27 mouse cellular contexts compared by ENCODE assay signal in genomic region chr19:41620366-41621092, GRCm38 (mm10). TPM values are rescaled to one million over a fixed set of nuclear protein-coding genes. Genes with fewer than 3 reads are reported as not detected.
A peak's percentile ranks its signal among the peaks of the same experiment; 100 is the strongest.
DNase-seq lines count a peak whose midpoint lies in the region; ATAC-seq lines count a peak whose summit lies in the region.
"Had no signal": no experiment of that assay in that cellular context is flagged by ENCODE, and none has a peak within 500 bp of the region (broad histone marks: within the 10 kb centered on the region; RNA-seq: fewer than 3 reads in every experiment).

No protein-coding gene starts in this region.

- H3K27me3 ChIP-seq in heart, embryonic 15.5 days, result no peaks in the 10 kb centered on the region
- peaks cover 7% of the 10 kb centered on the region for H3K27me3 ChIP-seq in hindbrain, embryonic 11.5 days (ENCODE audit: control insufficient read depth, insufficient read depth, low read length)
- H3K27me3 ChIP-seq: liver, embryonic 13.5 days; neural tube, embryonic 15.5 days had no signal

- DNase-seq in gastrocnemius, adult 18-20 months (ENCODE audit: low spot score), result peak; percentile 65
- DNase-seq in gastrocnemius, postnatal 36 days, result no peak
- peak; percentile 25 for DNase-seq in heart, adult 8-10 months (ENCODE audit: low spot score)
- no peak for DNase-seq in heart, postnatal 25 days (ENCODE audit: low spot score)
- DNase-seq in skeletal muscle tissue, adult 2 months (ENCODE audit: low read depth, low spot score), result peak; percentile 89
- DNase-seq in hindbrain, embryonic 11.5 days (ENCODE audit: low spot score), result no peak
- no peak for DNase-seq in urinary bladder, adult 2 months (ENCODE audit: low spot score)
- DNase-seq: adrenal gland, adult 8-10 months; cerebellum, adult 2 months; cerebellum, postnatal 14 days; kidney, adult 9 months; kidney, postnatal 10 days; layer of hippocampus, postnatal 36 days; liver, embryonic 13.5 days; lung, adult 2 months; lung, postnatal 14 days; midbrain, embryonic 14.5 days; retina, postnatal 1 day; right cerebral cortex, postnatal 14 days; thymus, postnatal 25 days had no signal

- 54% methylated on average over 14 of the region's 14 CpGs for WGBS in heart, embryonic 15.5 days
- 89% methylated on average over 14 of the region's 14 CpGs for WGBS in hindbrain, embryonic 11.5 days

- intact Hi-C loops in gastrocnemius, postnatal 36 days (cut with DNase I), result no loop called here
- intact Hi-C loops in heart, postnatal 25 days (cut with DNase I), result loop anchor here (5.0 kb wide), 1 partner anchor 138 kb away; the partner anchor contains the start of gene Lcor

- no peak overlapping the region for H3K9ac ChIP-seq in heart, embryonic 15.5 days
- H3K9ac ChIP-seq in hindbrain, embryonic 11.5 days (ENCODE audit: low read depth, low read length), result no peak overlapping the region
- H3K9ac ChIP-seq: hindbrain, embryonic 14.5 days; limb, embryonic 15.5 days; liver, embryonic 13.5 days; neural tube, embryonic 15.5 days had no signal

- 0 out of 2 replicates have a peak overlapping the region, but pooled peaks have one; percentile 2 for H3K4me2 ChIP-seq in heart, embryonic 15.5 days
- no peak overlapping the region for H3K4me2 ChIP-seq in hindbrain, embryonic 11.5 days (replicated peaks; ENCODE audit: low read depth, low read length)
- H3K4me2 ChIP-seq: hindbrain, embryonic 14.5 days; limb, embryonic 15.5 days; liver, embryonic 13.5 days; neural tube, embryonic 15.5 days had no signal

- H3K36me3 ChIP-seq in heart, embryonic 15.5 days, result no peaks in the 10 kb centered on the region
- H3K36me3 ChIP-seq in hindbrain, embryonic 11.5 days (ENCODE audit: control insufficient read depth, insufficient read depth, low read length), result no peaks in the 10 kb centered on the region
- H3K36me3 ChIP-seq: limb, embryonic 10.5 days; limb, embryonic 15.5 days; liver, embryonic 13.5 days had no signal

- peaks cover 25% of the 10 kb centered on the region for H3K4me1 ChIP-seq in heart, embryonic 15.5 days (replicated peaks)
- peaks cover 12% of the 10 kb centered on the region for H3K4me1 ChIP-seq in hindbrain, embryonic 11.5 days (replicated peaks; ENCODE audit: control insufficient read depth, insufficient read depth, low read length)
- H3K4me1 ChIP-seq: liver, embryonic 13.5 days had no signal

- H3K4me3 ChIP-seq in heart, embryonic 15.5 days, result no peak overlapping the region
- no peak overlapping the region for H3K4me3 ChIP-seq in hindbrain, embryonic 11.5 days (ENCODE audit: low read depth, low read length)
- H3K4me3 ChIP-seq: erythroblast, embryonic 14.5 days; limb, embryonic 10.5 days; limb, embryonic 15.5 days; liver, embryonic 13.5 days; neural tube, embryonic 15.5 days had no signal

- H3K9me3 ChIP-seq in heart, embryonic 15.5 days (replicated peaks), result no peaks in the 10 kb centered on the region
- no peaks in the 10 kb centered on the region for H3K9me3 ChIP-seq in hindbrain, embryonic 11.5 days (ENCODE audit: control insufficient read depth, low read length)
- H3K9me3 ChIP-seq: limb, embryonic 10.5 days; limb, embryonic 15.5 days; liver, embryonic 13.5 days had no signal

- peak; percentile 50 for ATAC-seq in heart, embryonic 15.5 days (replicated peaks; ENCODE audit: insufficient number of reproducible peaks, insufficient read depth, low FRiP score, low read depth)
- no peak for ATAC-seq in hindbrain, embryonic 11.5 days (ENCODE audit: low FRiP score)
- ATAC-seq: intestine, postnatal 0 days had no signal

- H3K27ac ChIP-seq in heart, embryonic 15.5 days, result peak overlapping the region; percentile 73
- H3K27ac ChIP-seq in hindbrain, embryonic 11.5 days (ENCODE audit: low read depth, low read length), result no peak overlapping the region
- H3K27ac ChIP-seq: hindbrain, embryonic 14.5 days; limb, embryonic 10.5 days; limb, embryonic 15.5 days; liver, embryonic 13.5 days; neural tube, embryonic 15.5 days had no signal

RNA-seq across cellular contexts. Expression of gene Gm340, which starts 38.4 kb away (rescaled TPM):
- total RNA-seq in gastrocnemius, adult 18-20 months (2021), result 1 to 10 TPM; 4.3 to 5.6 TPM
- 1 to 10 TPM; 5.9 to 6.5 TPM for total RNA-seq in gastrocnemius, postnatal 36 days (2021)
- 10 to 100 TPM in 1 of 4 experiments, 1 to 10 TPM in 3; 8.0 to 11.6 (median 9.3) TPM for total RNA-seq in heart, adult 8-10 months (2022)
- total RNA-seq in heart, postnatal 25 days (2021), result 10 to 100 TPM in 1 of 2 experiments, 1 to 10 TPM in 1; 7.9 to 10.1 TPM
- polyA plus RNA-seq in heart, embryonic 15.5 days (2015; fragmentation: Nextera tagmentation; extraction: Ambion mirVana), result 1.2 and 1.9 TPM in 2 replicates
- 4.2 and 7.3 TPM in 2 replicates for polyA plus RNA-seq in hindbrain, embryonic 11.5 days (2014; fragmentation: Nextera tagmentation; extraction: Ambion mirVana)
- 1.3 and 2.2 TPM in 2 replicates for polyA plus RNA-seq in urinary bladder, adult 2 months (2012; rRNA removed)

Comparison
In these comparisons a context has a peak if more than half of its experiments do, and no peak if none do; other contexts are left out.
1. DNase-seq: peak in gastrocnemius, adult 18-20 months (single experiment), heart, adult 8-10 months (single experiment) and skeletal muscle tissue, adult 2 months (single experiment); none in gastrocnemius, postnatal 36 days (0 of 2), heart, postnatal 25 days (single experiment), hindbrain, embryonic 11.5 days (single experiment) and urinary bladder, adult 2 months (single experiment).